Mouse (Mus musculus) gonadal fat pad, adult 2 months (tissue): ENCODE data around the gene Dnaaf2. TPM values are rescaled to one million over a fixed set of nuclear protein-coding genes. Genes with fewer than 3 reads are reported as not detected.
"Not testable (repeated sequence)": the region's sequence is repeated elsewhere in the genome, so short reads cannot be mapped to it uniquely, and the experiment has no call there.

ENCODE experiments used
- DNase-seq: peaks from one replicate; pipeline ENCODE4 v3.0.0-alpha.2; 2012; ENCODE audit warnings: low read depth
- polyA plus RNA-seq: library from polyadenylated mRNA; depleted of rRNA; stranded (reverse); fragments of >200 nt; gene quantifications from 2 replicates; pipeline ENCODE4 v1.2.3, GENCODE M21; 2012

The Dnaaf2 gene
- polyA plus RNA-seq, 1 experiment = 1.6 TPM

DNA sequence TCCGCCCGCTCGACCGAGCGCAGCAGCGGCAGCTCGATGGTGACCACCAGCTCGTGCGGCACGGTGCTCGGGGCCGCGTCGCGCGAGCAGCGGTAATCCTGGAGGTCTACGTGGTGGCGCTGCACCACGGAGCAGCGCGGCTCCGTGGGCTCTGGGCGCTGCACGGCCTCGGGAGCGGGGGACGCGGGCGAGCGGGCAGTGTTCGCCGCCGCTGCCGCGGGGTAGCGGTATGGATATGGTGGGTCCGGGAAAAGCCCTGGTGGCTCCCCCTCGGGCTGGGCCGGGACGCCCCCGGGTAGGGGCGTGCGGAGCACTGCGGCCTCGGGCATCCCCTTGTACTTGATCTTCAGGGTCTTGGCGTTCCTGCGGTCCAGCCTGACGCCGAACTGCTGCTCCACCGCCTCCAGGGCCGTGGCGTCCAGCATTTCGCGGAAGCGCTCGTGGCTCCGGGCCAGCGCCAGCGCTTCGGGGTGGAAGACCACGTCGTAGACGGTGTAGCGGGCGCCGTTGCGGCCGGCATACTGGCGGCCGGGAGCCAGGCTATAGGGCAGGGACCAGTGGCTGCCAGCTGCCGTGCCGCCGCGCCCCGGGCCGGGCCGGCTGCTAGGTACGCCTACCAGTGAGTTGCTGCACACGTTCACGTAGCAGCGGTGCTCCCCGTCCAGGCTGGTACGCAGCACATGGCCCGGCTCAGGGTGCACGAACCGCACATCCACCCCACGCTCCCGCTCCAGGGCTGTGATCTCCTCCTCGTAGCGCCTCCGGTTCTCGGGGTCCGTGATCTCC is 658 bp downstream of the Dnaaf2 start:
- DNase-seq = no peak

- DNase-seq = no peak
These were observed 1.5 kb downstream of the Dnaaf2 start, which contains the start of gene Gm49383 for GRCm38 (mm10) chr12:69196444-69197377. Gene Gm49383, minus strand, starts transcription at chr12:69197104.

DNA sequence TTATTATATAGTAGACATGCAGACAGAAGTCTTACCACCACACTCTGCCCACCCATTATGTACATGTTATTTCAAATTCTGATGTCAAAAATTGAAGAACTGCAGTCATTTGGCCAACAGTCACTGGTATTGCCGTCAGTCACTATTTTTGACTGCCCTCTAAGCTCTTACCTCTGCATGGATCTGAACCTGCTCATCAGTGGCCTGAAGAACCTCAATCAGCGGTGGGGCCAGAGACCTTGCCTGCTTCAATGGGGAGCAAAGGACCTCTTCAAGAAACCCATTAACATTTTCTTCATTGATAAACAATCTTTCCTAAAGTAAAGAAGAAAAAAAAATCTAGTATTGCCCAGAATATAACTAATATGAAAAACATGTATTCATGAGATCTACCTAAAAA is 5.6 kb downstream of the Dnaaf2 start:
- no peak for DNase-seq

- DNase-seq = no peak
These were observed 6.8 kb downstream of the Dnaaf2 start for GRCm38 (mm10) chr12:69191396-69191795.

GRCm38 (mm10) chr12:69190522-69190921 is 7.7 kb downstream of the Dnaaf2 start:
- DNase-seq = no peak

- DNase-seq = no peak
These were observed 8.2 kb downstream of the Dnaaf2 start for GRCm38 (mm10) chr12:69190074-69190473.

GRCm38 (mm10) chr12:69186811-69187471 is 11.3 kb downstream of the Dnaaf2 start:
- DNase-seq = no peak

GRCm38 (mm10) chr12:69185371-69185770 is 12.9 kb downstream of the Dnaaf2 start:
- no peak for DNase-seq

- DNase-seq = no peak
These were observed 13.6 kb downstream of the Dnaaf2 start for GRCm38 (mm10) chr12:69184342-69185295.

GRCm38 (mm10) chr12:69183583-69184308 is 14.5 kb downstream of the Dnaaf2 start, which contains the start of the genes Rpl36al and Mgat2:
Gene Rpl36al, minus strand, starts transcription at chr12:69184083.
Gene Mgat2, plus strand, starts transcription at chr12:69184157.
- peak; percentile 71 for DNase-seq

DNA sequence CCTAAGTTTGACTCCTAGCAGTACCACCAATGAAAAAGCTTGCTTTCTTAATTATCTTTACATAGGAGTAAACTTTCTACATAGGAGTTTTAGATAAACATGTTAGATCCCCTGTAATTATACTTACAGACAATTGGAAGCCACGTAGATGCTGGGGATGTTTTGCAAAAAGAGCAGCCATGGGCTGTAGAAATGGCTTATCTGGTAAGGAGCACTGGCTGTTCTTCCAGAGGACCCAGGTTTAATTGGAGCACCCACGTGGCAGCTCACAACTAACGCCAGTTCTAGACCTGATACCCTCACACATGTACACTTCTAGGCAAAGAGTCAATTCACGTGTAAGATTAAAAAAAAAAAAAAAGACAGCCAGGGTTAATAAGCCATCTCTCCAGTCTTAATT is 16.4 kb downstream of the Dnaaf2 start:
- no peak for DNase-seq

- DNase-seq = no peak
These were observed 18.9 kb downstream of the Dnaaf2 start for GRCm38 (mm10) chr12:69179371-69179770.

- no peak for DNase-seq
These were observed 20.7 kb downstream of the Dnaaf2 start for GRCm38 (mm10) chr12:69177526-69177925.

GRCm38 (mm10) chr12:69175975-69176374 is 22.3 kb downstream of the Dnaaf2 start:
- no peak for DNase-seq

- DNase-seq = no peak
These were observed 26.9 kb downstream of the Dnaaf2 start for GRCm38 (mm10) chr12:69171307-69171706.

- DNase-seq = no peak
These were observed 29.6 kb downstream of the Dnaaf2 start, which contains the start of gene Lrr1 for GRCm38 (mm10) chr12:69168461-69169106. Gene Lrr1, plus strand, starts transcription at chr12:69168814.

DNA sequence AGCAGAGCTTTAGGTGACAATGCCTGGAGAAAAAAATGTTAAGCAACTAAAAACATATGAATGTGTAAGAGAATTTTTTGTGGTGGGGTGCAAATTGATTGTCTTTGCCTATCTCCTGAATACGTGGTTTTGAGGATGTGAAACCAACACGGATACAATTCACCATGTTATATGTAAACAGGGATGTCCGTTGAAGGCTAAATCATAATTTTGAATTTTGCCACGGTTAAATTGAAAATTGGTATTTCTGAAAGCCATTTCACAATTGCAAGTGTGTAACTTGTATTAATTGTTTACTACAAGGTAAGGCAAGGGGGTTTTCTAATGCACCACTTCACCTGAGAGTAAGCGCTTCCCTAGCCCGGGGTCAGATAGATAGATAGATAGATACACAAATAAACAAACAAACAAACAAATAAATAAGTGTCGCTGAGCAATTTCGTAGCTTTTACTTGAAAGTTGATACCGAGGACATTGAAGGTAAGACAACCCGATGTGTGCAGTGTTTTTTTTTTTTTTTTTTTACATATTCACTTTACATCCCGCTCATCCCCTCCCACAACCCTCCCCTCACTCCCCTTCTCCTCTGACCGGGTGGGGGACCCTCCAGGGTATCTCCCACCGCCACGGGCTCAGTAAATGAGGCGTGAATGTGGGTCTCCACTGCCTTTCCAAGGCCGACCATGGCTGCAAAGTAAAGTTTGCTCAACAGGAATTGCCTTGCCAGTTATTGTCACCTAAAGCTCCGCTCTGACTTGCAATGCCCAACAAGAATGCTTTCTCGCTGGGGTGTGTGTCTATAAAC is 30.4 kb downstream of the Dnaaf2 start:
- no peak for DNase-seq

DNA sequence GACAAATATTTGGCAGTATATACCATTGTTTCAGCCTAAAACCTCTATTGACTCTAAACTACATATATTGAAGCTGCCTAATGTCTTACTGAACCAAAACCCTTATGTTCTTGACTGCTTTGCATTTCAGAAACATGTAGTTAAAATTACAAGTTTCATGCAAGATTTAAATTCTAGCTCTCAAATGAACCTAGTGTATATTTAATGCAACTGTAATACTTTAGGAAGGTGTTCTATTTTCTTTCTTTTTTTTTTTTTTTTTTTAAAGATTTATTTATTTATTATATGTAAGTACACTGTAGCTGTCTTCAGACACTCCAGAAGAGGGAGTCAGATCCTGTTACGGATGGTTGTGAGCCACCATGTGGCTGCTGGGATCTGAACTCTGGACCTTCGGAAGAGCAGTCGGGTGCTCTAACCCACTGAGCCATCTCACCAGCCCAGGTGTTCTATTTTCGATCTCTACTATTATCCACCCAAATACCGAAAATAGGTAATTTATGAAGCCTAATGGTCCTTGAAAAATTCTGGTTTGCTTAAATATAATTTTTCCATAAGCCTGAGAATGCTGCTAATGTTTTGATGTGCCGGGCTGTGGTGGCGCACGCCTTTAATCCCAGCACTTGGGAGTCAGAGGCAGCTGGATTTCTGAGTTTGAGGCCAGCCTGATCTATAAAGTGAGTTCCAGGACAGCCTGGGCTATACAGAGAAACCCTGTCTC is 31.2 kb downstream of the Dnaaf2 start:
- not testable (repeated sequence) for DNase-seq
